Mouse (Mus musculus) MEL (cell line): ENCODE data around the gene Bin2. TPM values are rescaled to one million over a fixed set of nuclear protein-coding genes. Genes with fewer than 3 reads are reported as not detected.

ENCODE experiments used
- DNase-seq: peaks from one replicate; pipeline ENCODE4 v3.0.0; 2011; ENCODE audit warnings: low read depth, low spot score
- H3K27ac ChIP-seq: 2 replicates; pipeline ENCODE4 v1.5.1; 2012; ENCODE audit warnings: low read depth, mild to moderate bottlenecking, control low read depth, low read length, moderate library complexity; ENCODE audit not compliant: control insufficient read depth
- H3K27me3 ChIP-seq, 2 experiments: fragments of 150-350 bp in 1 of 2; sonication (generic) in 1 of 2; 2 replicates each; pipeline ENCODE4 v1.6.1; 2012; ENCODE audit warnings: low read length in 2 of 2, mild to moderate bottlenecking in 2 of 2, improper control_type of control experiment in 1 of 2, moderate library complexity in 1 of 2; ENCODE audit not compliant: insufficient read depth in 2 of 2, control insufficient read depth in 1 of 2
- H3K36me3 ChIP-seq, 2 experiments: 2 replicates each; pipeline ENCODE4 v1.6.1; 2012 to 2014; ENCODE audit warnings: low read length in 2 of 2, improper control_type of control experiment in 1 of 2, inconsistent platforms in 1 of 2, mild to moderate bottlenecking in 1 of 2; ENCODE audit not compliant: insufficient read depth in 2 of 2, control insufficient read depth in 1 of 2
- H3K4me1 ChIP-seq, 2 experiments: fragments of 150-350 bp in 1 of 2; sonication (generic) in 1 of 2; 2 replicates each; pipeline ENCODE4 v1.6.1; 2012; ENCODE audit warnings: low read length in 2 of 2, improper control_type of control experiment in 1 of 2, mild to moderate bottlenecking in 1 of 2; ENCODE audit not compliant: insufficient read depth in 2 of 2, control insufficient read depth in 1 of 2
- H3K4me3 ChIP-seq, 2 experiments: fragments of 150-350 bp in 1 of 2; sonication (generic) in 1 of 2; 2 replicates each; pipeline ENCODE4 v1.5.1; 2012; ENCODE audit warnings: low read depth in 2 of 2, low read length in 2 of 2, mild to moderate bottlenecking in 2 of 2, moderate library complexity in 2 of 2, control low read depth in 1 of 2, improper control_type of control experiment in 1 of 2; ENCODE audit not compliant: control insufficient read depth in 1 of 2, insufficient read depth in 1 of 2
- H3K79me2 ChIP-seq: 2 replicates; pipeline ENCODE4 v1.6.1; 2012; ENCODE audit warnings: mild to moderate bottlenecking, low read length, moderate library complexity; ENCODE audit not compliant: control insufficient read depth, poor library complexity, insufficient read depth
- H3K9ac ChIP-seq: 2 replicates; pipeline ENCODE4 v1.6.1; 2012; ENCODE audit warnings: low read depth, mild to moderate bottlenecking, control low read depth, low read length, moderate library complexity; ENCODE audit not compliant: control insufficient read depth, poor library complexity, severe bottlenecking
- H3K9me3 ChIP-seq: fragments of 150-350 bp; sonication (generic); replicated peaks from 2 replicates; pipeline ENCODE4 v1.6.1; 2012; ENCODE audit warnings: mild to moderate bottlenecking, low read length, improper control_type of control experiment, moderate library complexity; ENCODE audit not compliant: insufficient read depth
- CHD1 ChIP-seq: IDR thresholded peaks from 2 replicates; pipeline ENCODE4 v1.6.1; 2012; ENCODE audit warnings: low read depth, mild to moderate bottlenecking, inconsistent platforms, low read length, improper control_type of control experiment
- CHD2 ChIP-seq: IDR thresholded peaks from 2 replicates; pipeline ENCODE4 v1.6.1; 2011; ENCODE audit warnings: low read length, improper control_type of control experiment
- E2F4 ChIP-seq: IDR thresholded peaks from 2 replicates; pipeline ENCODE4 v1.6.1; 2011; ENCODE audit warnings: low read depth, low read length, improper control_type of control experiment, borderline replicate concordance
- ELF1 ChIP-seq: IDR thresholded peaks from 2 replicates; pipeline ENCODE4 v1.6.1; 2014; ENCODE audit warnings: low read depth, mild to moderate bottlenecking, inconsistent platforms, low read length, improper control_type of control experiment, moderate library complexity
- EP300 ChIP-seq, 2 experiments: IDR thresholded peaks; 2 replicates each; pipeline ENCODE4 v1.6.1; 2011; ENCODE audit warnings: improper control_type of control experiment in 2 of 2, low read length in 2 of 2, low read depth in 1 of 2, mild to moderate bottlenecking in 1 of 2
- ETS1 ChIP-seq: IDR thresholded peaks from 2 replicates; pipeline ENCODE4 v1.6.1; 2012; ENCODE audit warnings: low read depth, mild to moderate bottlenecking, inconsistent platforms, low read length, improper control_type of control experiment, moderate library complexity
- GABPA ChIP-seq: IDR thresholded peaks from 2 replicates; pipeline ENCODE4 v1.6.1; 2012; ENCODE audit warnings: low read depth, mild to moderate bottlenecking, inconsistent platforms, low read length, improper control_type of control experiment, moderate library complexity
- GATA1 ChIP-seq: IDR thresholded peaks from 2 replicates; pipeline ENCODE4 v1.6.1; 2011; ENCODE audit warnings: low read depth, low read length, improper control_type of control experiment
- JUND ChIP-seq: IDR thresholded peaks from 2 replicates; pipeline ENCODE4 v1.6.1; 2011; ENCODE audit warnings: low read depth, mild to moderate bottlenecking, improper control_type of control experiment, low read length
- KAT2A ChIP-seq: conservative IDR thresholded peaks from 2 replicates; pipeline ENCODE4 v1.6.1; 2012; ENCODE audit warnings: low read depth, low read length, improper control_type of control experiment, inconsistent platforms
- MAZ ChIP-seq: IDR thresholded peaks from 2 replicates; pipeline ENCODE4 v1.6.1; 2012; ENCODE audit warnings: low read depth, mild to moderate bottlenecking, inconsistent platforms, low read length, improper control_type of control experiment
- MXI1 ChIP-seq: IDR thresholded peaks from 2 replicates; pipeline ENCODE4 v1.6.1; 2011; ENCODE audit warnings: mild to moderate bottlenecking, low read depth, low read length, improper control_type of control experiment
- MYB ChIP-seq: IDR thresholded peaks from 2 replicates; pipeline ENCODE4 v1.6.1; 2011; ENCODE audit warnings: mild to moderate bottlenecking, low read depth, low read length, improper control_type of control experiment
- MYC ChIP-seq: IDR thresholded peaks from 2 replicates; pipeline ENCODE4 v1.6.1; 2011; ENCODE audit warnings: low read depth, mild to moderate bottlenecking, low read length, improper control_type of control experiment, moderate library complexity
- NELFE ChIP-seq: IDR thresholded peaks from 2 replicates; pipeline ENCODE4 v1.6.1; 2011; ENCODE audit warnings: low read depth, low read length, improper control_type of control experiment
- POLR2A ChIP-seq, 2 experiments: IDR thresholded peaks; 2 replicates each; pipeline ENCODE4 v1.6.1; 2011 to 2012; ENCODE audit warnings: low read length in 2 of 2, mild to moderate bottlenecking in 2 of 2, control low read depth in 1 of 2, improper control_type of control experiment in 1 of 2, low read depth in 1 of 2, moderate library complexity in 1 of 2; ENCODE audit not compliant: control insufficient read depth in 1 of 2, insufficient read depth in 1 of 2, poor library complexity in 1 of 2
- POLR2AphosphoS2 ChIP-seq: IDR thresholded peaks from 2 replicates; pipeline ENCODE4 v1.6.1; 2011; ENCODE audit warnings: low read length, improper control_type of control experiment
- RAD21 ChIP-seq: IDR thresholded peaks from 2 replicates; pipeline ENCODE4 v1.6.1; 2011; ENCODE audit warnings: mild to moderate bottlenecking, low read depth, low read length, improper control_type of control experiment
- RCOR1 ChIP-seq: IDR thresholded peaks from 2 replicates; pipeline ENCODE4 v1.6.1; 2012; ENCODE audit warnings: low read depth, mild to moderate bottlenecking, inconsistent platforms, low read length, improper control_type of control experiment
- SMC3 ChIP-seq: IDR thresholded peaks from 2 replicates; pipeline ENCODE4 v1.6.1; 2011; ENCODE audit warnings: low read depth, low read length, improper control_type of control experiment
- TAL1 ChIP-seq: IDR thresholded peaks from 2 replicates; pipeline ENCODE4 v1.6.1; 2012; ENCODE audit warnings: mild to moderate bottlenecking, inconsistent platforms, low read length, moderate library complexity, mixed read lengths
- TBP ChIP-seq: IDR thresholded peaks from 2 replicates; pipeline ENCODE4 v1.8.0; 2011; ENCODE audit warnings: low read depth, low read length, improper control_type of control experiment
- TCF12 ChIP-seq: IDR thresholded peaks from 2 replicates; pipeline ENCODE4 v1.6.1; 2014; ENCODE audit warnings: low read depth, mild to moderate bottlenecking, inconsistent platforms, low read length, improper control_type of control experiment, moderate library complexity
- UBTF ChIP-seq: IDR thresholded peaks from 2 replicates; pipeline ENCODE4 v1.6.1; 2012; ENCODE audit warnings: low read depth, mild to moderate bottlenecking, inconsistent platforms, low read length, improper control_type of control experiment, moderate library complexity, borderline replicate concordance; ENCODE audit not compliant: insufficient read depth
- USF2 ChIP-seq, 2 experiments: IDR thresholded peaks; 2 replicates each; pipeline ENCODE4 v1.6.1; 2011 to 2012; ENCODE audit warnings: improper control_type of control experiment in 2 of 2, low read length in 2 of 2, borderline replicate concordance in 1 of 2, inconsistent platforms in 1 of 2, low read depth in 1 of 2, mild to moderate bottlenecking in 1 of 2; ENCODE audit not compliant: insufficient read depth in 1 of 2
- ZC3H11A ChIP-seq: IDR thresholded peaks from 2 replicates; pipeline ENCODE4 v1.6.1; 2012; ENCODE audit warnings: low read depth, mild to moderate bottlenecking, inconsistent platforms, low read length, improper control_type of control experiment
- ZKSCAN1 ChIP-seq: IDR thresholded peaks from 2 replicates; pipeline ENCODE4 v1.6.1; 2012; ENCODE audit warnings: low read depth, mild to moderate bottlenecking, inconsistent platforms, low read length, improper control_type of control experiment, moderate library complexity
- ZMIZ1 ChIP-seq: IDR thresholded peaks from 2 replicates; pipeline ENCODE4 v1.6.1; 2012; ENCODE audit warnings: low read depth, mild to moderate bottlenecking, inconsistent platforms, low read length, improper control_type of control experiment, moderate library complexity
- polyA plus RNA-seq, 2 experiments: library from polyadenylated mRNA; stranded (reverse) in 1 of 2; unstranded in 1 of 2; fragments of >175 nt in 1 of 2; fragments of >200 nt in 1 of 2; gene quantifications; 2 replicates each; pipeline versions ENCODE4 v1.2.1 to v1.2.4; 2012; ENCODE audit warnings: low replicate concordance in 2 of 2, low read depth in 1 of 2; ENCODE audit not compliant: insufficient read length in 2 of 2, insufficient read depth in 1 of 2, missing spikeins in 1 of 2
- total RNA-seq: library from RNA; depleted of rRNA; stranded (reverse); fragments of 300-350 nt; gene quantifications from 2 replicates; pipeline ENCODE4 v1.2.3, GENCODE M21; 2012

Gene Bin2
- total and polyA plus RNA-seq, 3 experiments, result 79.9 to 128 (median 106) TPM

DNA sequence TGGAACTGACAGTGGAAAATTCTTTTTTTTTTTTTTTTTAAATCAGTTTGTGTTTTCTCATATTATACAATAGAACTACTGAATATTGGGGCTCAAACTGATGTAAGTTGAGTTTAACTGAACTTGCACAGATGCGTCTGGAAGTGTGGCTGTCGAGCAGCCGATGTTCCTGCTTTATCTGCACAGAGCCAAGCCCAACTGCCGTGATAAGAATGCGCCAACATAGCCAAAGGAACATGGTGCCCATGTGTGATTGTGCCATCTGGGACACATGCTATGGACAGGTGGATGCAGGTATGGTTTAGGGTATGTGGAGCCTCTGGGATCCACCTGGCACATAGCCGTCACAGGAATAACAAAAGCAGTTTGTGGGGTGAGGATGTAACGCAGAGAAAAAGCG is 16.5 kb upstream of the Bin2 start (continued):
- peak; percentile 57; the same call in 1 of the 2 replicates for TF ChIP-seq KAT2A
- TF ChIP-seq RCOR1, result peak; percentile 86
- TF ChIP-seq JUND, result 0 out of 2 replicates have a peak, but pooled peaks have one; percentile 62
- TF ChIP-seq POLR2AphosphoS2, result peak; percentile 93
- TF ChIP-seq UBTF, result peak; percentile 71; the same call in 1 of the 2 replicates
- TF ChIP-seq NELFE, result peak; percentile 54; the same call in 1 of the 2 replicates
- peak; percentile 42; the same call in 1 of the 2 replicates for TF ChIP-seq TBP
- no peak for TF ChIP-seq CHD1
- no peak for TF ChIP-seq ZKSCAN1
- TF ChIP-seq ZC3H11A, result no peak
- TF ChIP-seq GATA1, result peak; percentile 99

DNA sequence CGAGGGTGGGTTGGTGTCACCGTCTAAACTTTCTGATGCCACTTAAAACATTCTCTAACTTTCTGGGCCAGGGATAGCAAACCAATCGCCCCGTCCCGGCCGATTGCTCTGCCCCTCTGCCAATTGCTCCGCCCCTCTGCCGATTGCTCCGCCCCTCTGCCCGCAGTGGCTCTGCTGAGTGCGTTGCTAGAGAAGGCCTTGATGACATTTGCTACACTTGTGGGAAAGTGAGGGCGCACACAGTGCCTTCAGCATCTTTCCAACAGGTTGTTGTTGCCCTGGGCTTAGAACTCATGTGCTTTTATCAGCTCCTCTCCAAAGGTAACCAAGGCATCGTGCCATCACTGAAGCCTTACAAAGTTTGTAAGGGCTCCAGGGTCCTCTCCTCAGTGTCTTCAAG is 15.9 kb upstream of the Bin2 start:
- H3K4me1 ChIP-seq, result peaks cover 23 to 35% of the 10 kb centered on the region in 2 experiments
- H3K9me3 ChIP-seq, result no peaks in the 10 kb centered on the region

DNA sequence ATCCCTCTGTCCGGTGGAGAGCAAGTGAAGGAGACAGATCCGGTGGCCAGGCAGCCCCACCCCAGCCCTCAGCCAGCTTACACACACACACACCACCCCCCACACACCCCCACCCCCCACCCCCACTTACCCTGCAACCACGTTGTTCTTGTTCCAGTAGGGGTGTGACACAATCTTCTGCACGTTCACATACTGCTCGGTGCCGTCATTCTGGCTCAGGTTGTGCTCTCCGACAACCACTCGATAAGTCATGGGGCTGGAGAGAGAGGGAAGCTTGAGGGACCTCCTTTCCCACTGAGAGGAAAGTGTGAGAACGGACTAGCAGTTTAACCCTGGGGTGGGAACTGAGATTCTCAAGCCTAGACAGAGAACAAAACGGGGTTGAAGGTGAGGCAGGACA is 15.1 kb upstream of the Bin2 start:
- TF ChIP-seq EP300 (IDR thresholded peaks at IDR 0.05; ENCODE audit: low read depth in 1 of 2, low read length in 2 of 2) (no peak), KAT2A (no peak), TCF12 (no peak), RAD21 (no peak), NELFE (no peak), CHD2 (no peak), TAL1 (no peak), ELF1 (no peak), MXI1 (no peak; the same call in none of the 2 replicates), MYC (no peak), ZKSCAN1 (no peak), SMC3 (no peak), TBP (no peak), E2F4 (no peak), ZMIZ1 (no peak), CHD1 (no peak), MYB (no peak), USF2 (IDR thresholded peaks at IDR 0.05; ENCODE audit: borderline replicate concordance in 1 of 2, insufficient read depth in 1 of 2, low read depth in 1 of 2, low read length in 2 of 2) (no peak)
- TF ChIP-seq, all 39 proteins: peak for 0
- Histone ChIP-seq H3K9me3 (no peaks in the 10 kb centered on the region), H3K4me1 (peaks cover 23 to 35% of the 10 kb centered on the region in 2 experiments), H3K27me3 (no peaks in the 10 kb centered on the region), H3K79me2 (peaks cover 6% of the 10 kb centered on the region), H3K9ac (peak overlapping the region; percentile 77), H3K36me3 (peaks cover 0 to 26% of the 10 kb centered on the region in 2 experiments; a peak in 2 of 4 replicates), H3K27ac (peak overlapping the region; percentile 49), H3K4me3 (peak overlapping the region; percentile 53 to 65)
- DNase-seq, result peak; percentile 41

More for the DNA sequence above, 15.9 kb upstream of the Bin2 start:
- H3K27me3 ChIP-seq, result no peaks in the 10 kb centered on the region
- peak overlapping the region; percentile 92 for H3K27ac ChIP-seq
- TF ChIP-seq ETS1, result 0 out of 2 replicates have a peak, but pooled peaks have one; percentile 33
- TF ChIP-seq ZMIZ1, result peak; percentile 60; the same call in 1 of the 2 replicates
- TF ChIP-seq JUND, result no peak
- peak; percentile 42 to 58; a peak in 1 of 4 replicates for TF ChIP-seq POLR2A (IDR thresholded peaks at IDR 0.05; ENCODE audit: control insufficient read depth in 1 of 2, insufficient read depth in 1 of 2, low read depth in 1 of 2, low read length in 2 of 2, poor library complexity in 1 of 2)
- TF ChIP-seq POLR2AphosphoS2, result peak; percentile 64
- 0 out of 2 replicates have a peak, but pooled peaks have one; percentile 70 for TF ChIP-seq CHD1
- TF ChIP-seq TBP, result 0 out of 2 replicates have a peak, but pooled peaks have one; percentile 47
- TF ChIP-seq TCF12, result 0 out of 2 replicates have a peak, but pooled peaks have one; percentile 52
- TF ChIP-seq MAZ, result no peak
- no peak for TF ChIP-seq GABPA
- peak; percentile 27; the same call in 1 of the 2 replicates for TF ChIP-seq NELFE
- TF ChIP-seq, all 39 proteins: peak for 8
- DNase-seq, result peak; percentile 88
- Histone ChIP-seq H3K9ac (peak overlapping the region; percentile 77), H3K79me2 (peaks cover 6% of the 10 kb centered on the region), H3K4me3 (peak overlapping the region; percentile 53 to 65), H3K36me3 (peaks cover 0 to 26% of the 10 kb centered on the region in 2 experiments; a peak in 2 of 4 replicates)
